Mouse (Mus musculus) myocyte (in vitro differentiated cells): ENCODE data around the gene BC005624. TPM values are rescaled to one million over a fixed set of nuclear protein-coding genes. Genes with fewer than 3 reads are reported as not detected.

Experiments
- H3K27me3 ChIP-seq: one replicate; pipeline ENCODE4 v1.6.1; 2011; ENCODE audit not compliant: control insufficient read depth, insufficient read depth, insufficient read length
- H3K36me3 ChIP-seq: one replicate; pipeline ENCODE4 v1.6.1; 2011; ENCODE audit not compliant: control insufficient read depth, insufficient read depth
- H3K4me2 ChIP-seq: one replicate; pipeline ENCODE4 v1.6.1; 2011; ENCODE audit warnings: low read depth, control low read depth
- H3K4me3 ChIP-seq: one replicate; pipeline ENCODE4 v1.5.1; 2011; ENCODE audit warnings: mild to moderate bottlenecking, control low read depth, moderate library complexity
- H3K79me2 ChIP-seq: one replicate; pipeline ENCODE4 v1.6.1; 2011; ENCODE audit not compliant: control insufficient read depth, insufficient read depth
- H3ac ChIP-seq: one replicate; pipeline ENCODE4 v1.6.1; 2011; ENCODE audit not compliant: control insufficient read depth, insufficient read length
- CEBPB ChIP-seq: IDR thresholded peaks from 2 replicates; pipeline ENCODE4 v1.6.1; 2011; ENCODE audit warnings: mild to moderate bottlenecking, moderate library complexity; ENCODE audit not compliant: poor library complexity, insufficient read depth, severe bottlenecking
- E2F4 ChIP-seq: IDR thresholded peaks from one replicate; pipeline ENCODE4 v1.6.1; 2011; ENCODE audit warnings: mild to moderate bottlenecking, control low read depth, moderate library complexity; ENCODE audit not compliant: insufficient read depth
- MAX ChIP-seq: IDR thresholded peaks from one replicate; pipeline ENCODE4 v1.6.1; 2011; ENCODE audit warnings: low read depth, mild to moderate bottlenecking, control low read depth
- MYOD1 ChIP-seq, 3 experiments: IDR thresholded peaks; one replicate each; pipeline ENCODE4 v1.6.1; 2011; ENCODE audit warnings: control low read depth in 2 of 3, low read depth in 2 of 3, mild to moderate bottlenecking in 2 of 3, moderate library complexity in 1 of 3; ENCODE audit not compliant: insufficient read length in 2 of 3, control insufficient read depth in 1 of 3
- MYOG ChIP-seq, 3 experiments: IDR thresholded peaks; one replicate each; pipeline ENCODE4 v1.6.1; 2011; ENCODE audit warnings: control low read depth in 2 of 3, low read depth in 2 of 3, mild to moderate bottlenecking in 2 of 3; ENCODE audit not compliant: insufficient read length in 2 of 3, control insufficient read depth in 1 of 3, insufficient read depth in 1 of 3
- POLR2A ChIP-seq: IDR thresholded peaks from one replicate; pipeline ENCODE4 v1.6.1; 2011; ENCODE audit warnings: low read depth, mild to moderate bottlenecking, control low read depth, moderate library complexity; ENCODE audit not compliant: insufficient read length
- POLR2AphosphoS2 ChIP-seq: IDR thresholded peaks from one replicate; pipeline ENCODE4 v1.6.1; 2011; ENCODE audit warnings: low read depth, control low read depth; ENCODE audit not compliant: insufficient read length
- REST ChIP-seq: IDR thresholded peaks from one replicate; pipeline ENCODE4 v1.6.1; 2011; ENCODE audit warnings: mild to moderate bottlenecking, control low read depth, moderate library complexity; ENCODE audit not compliant: insufficient read depth, insufficient read length
- SRF ChIP-seq: IDR thresholded peaks from one replicate; pipeline ENCODE4 v1.6.1; 2011; ENCODE audit warnings: low read depth; ENCODE audit not compliant: control insufficient read depth, insufficient read length
- TCF12 ChIP-seq: IDR thresholded peaks from one replicate; pipeline ENCODE4 v1.6.1; 2011; ENCODE audit warnings: mild to moderate bottlenecking, control low read depth; ENCODE audit not compliant: poor library complexity, insufficient read depth, severe bottlenecking
- TCF3 ChIP-seq: IDR thresholded peaks from one replicate; pipeline ENCODE4 v1.6.1; 2011; ENCODE audit warnings: low read depth, control low read depth; ENCODE audit not compliant: insufficient read length
- USF1 ChIP-seq: IDR thresholded peaks from one replicate; pipeline ENCODE4 v1.6.1; 2011; ENCODE audit warnings: low read depth, mild to moderate bottlenecking, control low read depth, moderate library complexity
- polyA plus RNA-seq: library from polyadenylated mRNA; unstranded; fragments of >200 nt; fragmentation: generic; extraction: Trizol; gene quantifications from one replicate; pipeline ENCODE4 v1.2.1, GENCODE M21; 2012; ENCODE audit warnings: missing spikeins

Gene BC005624
- polyA plus RNA-seq, 1 experiment = 27.9 TPM

DNA sequence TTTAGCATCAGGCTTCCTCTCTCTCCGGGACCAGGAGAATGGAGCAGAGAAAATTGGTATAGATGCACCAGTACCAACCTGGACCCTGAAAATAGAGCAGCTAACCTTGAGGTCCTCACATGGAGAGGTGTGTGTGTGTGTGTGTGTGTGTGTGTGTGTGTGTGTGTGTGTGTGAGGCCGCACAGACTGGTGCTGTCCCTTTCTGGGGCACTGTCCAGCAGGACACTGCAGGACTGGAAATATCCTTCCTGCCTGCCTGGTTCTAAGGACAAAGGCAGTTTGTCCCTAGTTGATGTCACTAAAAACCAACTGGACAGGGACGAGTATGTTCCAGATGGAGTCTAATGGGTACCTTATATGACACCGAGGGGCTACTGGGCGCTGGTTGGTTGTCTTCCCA, 41.9 kb upstream of the BC005624 start:
- Histone ChIP-seq H3K79me2 (no peaks in the 10 kb centered on the region), H3K27me3 (no peaks in the 10 kb centered on the region), H3K36me3 (peaks cover 4% of the 10 kb centered on the region), H3K4me2 (no peak overlapping the region), H3K4me3 (no peak overlapping the region), H3ac (no peak overlapping the region)
- peak; percentile 17 for TF ChIP-seq POLR2AphosphoS2
- no peak for TF ChIP-seq E2F4

DNA sequence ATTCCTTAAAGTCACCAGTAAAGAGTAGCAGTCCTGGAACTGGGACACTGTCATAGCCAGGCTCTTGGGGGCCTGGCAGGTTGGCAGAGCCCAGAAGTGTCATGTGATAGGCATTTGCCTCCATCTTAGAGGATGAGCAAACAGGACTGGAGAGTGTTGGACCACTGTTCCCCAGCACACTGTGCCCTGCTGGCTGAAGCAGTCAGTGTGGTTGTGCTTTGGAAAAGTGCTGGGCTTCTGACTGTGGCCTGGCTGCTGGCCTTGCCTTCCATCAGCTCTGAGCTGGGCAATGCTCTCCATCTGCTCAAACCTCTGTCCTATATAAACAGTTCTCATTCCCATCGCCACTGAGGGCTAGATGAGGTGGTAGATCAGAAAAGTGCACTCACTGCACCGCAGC, 38.2 kb upstream of the BC005624 start:
- Histone ChIP-seq H3K4me3 (no peak overlapping the region), H3K4me2 (no peak overlapping the region), H3K36me3 (peaks cover 8% of the 10 kb centered on the region), H3K79me2 (no peaks in the 10 kb centered on the region), H3K27me3 (no peaks in the 10 kb centered on the region), H3ac (no peak overlapping the region)
- TF ChIP-seq POLR2AphosphoS2 (no peak), MYOG (IDR thresholded peaks at IDR 0.05; ENCODE audit: control insufficient read depth in 1 of 3, insufficient read depth in 1 of 3, insufficient read length in 2 of 3, low read depth in 2 of 3) (no peak), SRF (no peak), TCF3 (no peak), REST (no peak), MAX (no peak), POLR2A (no peak), USF1 (no peak), E2F4 (no peak), CEBPB (no peak), TCF12 (no peak), MYOD1 (IDR thresholded peaks at IDR 0.05; ENCODE audit: control insufficient read depth in 1 of 3, insufficient read length in 2 of 3, low read depth in 2 of 3) (no peak)

DNA sequence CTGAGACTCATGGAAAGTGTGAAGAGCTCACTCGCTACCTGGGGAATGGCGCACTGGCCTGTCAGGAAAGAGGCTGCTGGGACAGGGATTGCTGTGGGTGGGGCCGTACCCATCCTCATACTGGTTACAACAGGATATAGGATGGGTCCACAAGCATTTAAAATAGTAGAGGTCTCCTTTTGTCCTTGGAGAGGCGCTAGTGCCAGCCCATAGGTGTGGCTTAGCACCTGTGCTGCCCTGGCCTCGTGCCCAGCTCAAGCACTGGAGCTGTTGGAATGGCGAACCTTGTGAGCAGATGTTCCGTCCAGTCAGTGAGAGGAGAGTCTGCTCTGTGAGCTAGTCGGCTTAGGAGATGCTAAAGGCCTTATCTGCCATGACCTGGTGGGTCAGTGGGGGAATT, 37.0 kb upstream of the BC005624 start:
- H3K79me2 ChIP-seq = no peaks in the 10 kb centered on the region
- H3ac ChIP-seq = no peak overlapping the region
- H3K27me3 ChIP-seq = no peaks in the 10 kb centered on the region
- H3K36me3 ChIP-seq = peaks cover 8% of the 10 kb centered on the region
- TF ChIP-seq POLR2AphosphoS2 = no peak
- no peak for TF ChIP-seq E2F4
- no peak for TF ChIP-seq REST
- no peak for TF ChIP-seq MYOG (IDR thresholded peaks at IDR 0.05; ENCODE audit: control insufficient read depth in 1 of 3, insufficient read depth in 1 of 3, insufficient read length in 2 of 3, low read depth in 2 of 3)
- TF ChIP-seq MYOD1 (IDR thresholded peaks at IDR 0.05; ENCODE audit: control insufficient read depth in 1 of 3, insufficient read length in 2 of 3, low read depth in 2 of 3) = no peak
- no peak for TF ChIP-seq USF1
- TF ChIP-seq POLR2A = no peak
- TF ChIP-seq MAX = no peak
- TF ChIP-seq TCF3 = no peak
- TF ChIP-seq CEBPB = no peak
- TF ChIP-seq SRF = no peak
- no peak for TF ChIP-seq TCF12
- no peak overlapping the region for H3K4me3 ChIP-seq
- H3K4me2 ChIP-seq = no peak overlapping the region

DNA sequence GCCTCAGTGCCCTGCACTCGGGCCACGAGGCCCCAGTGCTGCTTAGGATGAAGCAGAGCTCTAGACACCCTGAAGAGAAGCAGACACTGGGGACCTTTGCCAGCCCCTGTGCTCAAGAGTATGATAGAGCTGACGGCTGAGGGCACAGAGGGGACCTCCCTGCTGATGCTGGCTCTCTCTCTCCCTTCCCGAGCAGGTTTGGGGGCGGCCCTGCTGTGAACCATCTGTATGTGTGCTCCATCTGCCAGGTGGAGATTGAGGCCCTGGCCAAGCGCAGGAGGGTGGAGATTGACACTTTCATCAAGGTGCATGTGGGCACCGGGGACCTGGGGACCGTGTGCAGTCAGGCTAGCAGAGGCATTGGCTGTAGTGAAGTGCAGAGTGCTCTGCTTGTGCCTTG, 36.5 kb upstream of the BC005624 start:
- H3ac ChIP-seq = no peak overlapping the region
- H3K36me3 ChIP-seq = peaks cover 4% of the 10 kb centered on the region
- H3K4me2 ChIP-seq = no peak overlapping the region
- TF ChIP-seq E2F4 (no peak), MAX (no peak), TCF12 (no peak), REST (no peak), MYOG (IDR thresholded peaks at IDR 0.05; ENCODE audit: control insufficient read depth in 1 of 3, insufficient read depth in 1 of 3, insufficient read length in 2 of 3, low read depth in 2 of 3) (no peak), SRF (no peak), TCF3 (no peak), POLR2AphosphoS2 (no peak), POLR2A (no peak), MYOD1 (IDR thresholded peaks at IDR 0.05; ENCODE audit: control insufficient read depth in 1 of 3, insufficient read length in 2 of 3, low read depth in 2 of 3) (no peak), USF1 (no peak), CEBPB (no peak)
- H3K4me3 ChIP-seq = no peak overlapping the region
- H3K27me3 ChIP-seq = no peaks in the 10 kb centered on the region
- H3K79me2 ChIP-seq = no peaks in the 10 kb centered on the region

DNA sequence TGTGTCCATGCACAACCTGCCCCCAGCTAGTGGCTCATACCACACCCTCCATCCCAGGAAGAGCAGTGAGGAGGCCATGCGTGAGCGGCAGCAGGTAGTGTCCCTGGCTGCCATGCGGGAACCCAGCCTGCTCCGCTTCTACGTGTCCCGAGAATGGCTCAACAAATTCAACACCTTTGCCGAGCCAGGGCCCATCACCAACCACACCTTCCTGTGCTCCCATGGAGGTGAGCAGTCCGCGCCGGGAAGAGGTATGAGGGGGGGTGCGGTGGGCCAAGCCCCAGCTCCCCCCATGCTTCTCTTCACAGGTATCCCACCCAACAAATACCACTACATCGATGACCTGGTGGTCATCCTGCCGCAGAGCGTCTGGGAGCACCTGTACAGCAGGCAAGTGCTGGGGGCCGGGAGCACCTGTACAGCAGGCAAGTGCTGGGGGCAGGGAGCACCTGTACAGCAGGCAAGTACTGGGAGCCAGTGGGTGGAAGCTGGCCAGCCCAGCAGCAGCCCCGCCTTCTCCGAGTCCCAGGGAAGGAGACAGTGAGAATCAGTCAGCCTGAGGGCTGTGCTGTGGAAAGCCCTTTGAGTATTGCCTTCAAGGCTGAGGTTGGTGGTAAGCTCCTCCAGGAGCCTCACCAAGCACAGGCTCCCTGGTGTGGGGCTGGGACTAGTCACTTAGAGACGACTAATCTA, 35.8 kb upstream of the BC005624 start:
- no peak overlapping the region for H3K4me3 ChIP-seq
- peaks cover 4% of the 10 kb centered on the region for H3K36me3 ChIP-seq
- H3K79me2 ChIP-seq = no peaks in the 10 kb centered on the region
- no peak overlapping the region for H3ac ChIP-seq
- H3K4me2 ChIP-seq = no peak overlapping the region
- no peak for TF ChIP-seq REST
- TF ChIP-seq E2F4 = no peak
- TF ChIP-seq TCF3 = no peak
- TF ChIP-seq CEBPB = no peak
- no peak for TF ChIP-seq USF1
- TF ChIP-seq POLR2A = no peak
- no peak for TF ChIP-seq MYOD1 (IDR thresholded peaks at IDR 0.05; ENCODE audit: control insufficient read depth in 1 of 3, insufficient read length in 2 of 3, low read depth in 2 of 3)
- TF ChIP-seq TCF12 = no peak
- TF ChIP-seq POLR2AphosphoS2 = no peak
- TF ChIP-seq MYOG (IDR thresholded peaks at IDR 0.05; ENCODE audit: control insufficient read depth in 1 of 3, insufficient read depth in 1 of 3, insufficient read length in 2 of 3, low read depth in 2 of 3) = no peak
- TF ChIP-seq MAX = no peak
- TF ChIP-seq SRF = no peak
- H3K27me3 ChIP-seq = no peaks in the 10 kb centered on the region
